Mouse (Mus musculus) mouse embryonic stem cell (cell line): ENCODE data around the gene Lamc3.

Experiments
- in situ Hi-C, 2 experiments: fragments of 300-500 bp; cut with MboI; formaldehyde crosslinking; loops; 1 replicate in 1 of 2; 3 replicates in 1 of 2; pipeline ENCODE4 v1.14.3; 2019 to 2020; ENCODE audit warnings: low sequenced_read_pairs in 2 of 2, low pct_unique_long_range_greater_than_20kb in 1 of 2, mixed read lengths in 1 of 2; ENCODE audit not compliant: unreplicated experiment in 1 of 2

Lamc3 gene

DNA sequence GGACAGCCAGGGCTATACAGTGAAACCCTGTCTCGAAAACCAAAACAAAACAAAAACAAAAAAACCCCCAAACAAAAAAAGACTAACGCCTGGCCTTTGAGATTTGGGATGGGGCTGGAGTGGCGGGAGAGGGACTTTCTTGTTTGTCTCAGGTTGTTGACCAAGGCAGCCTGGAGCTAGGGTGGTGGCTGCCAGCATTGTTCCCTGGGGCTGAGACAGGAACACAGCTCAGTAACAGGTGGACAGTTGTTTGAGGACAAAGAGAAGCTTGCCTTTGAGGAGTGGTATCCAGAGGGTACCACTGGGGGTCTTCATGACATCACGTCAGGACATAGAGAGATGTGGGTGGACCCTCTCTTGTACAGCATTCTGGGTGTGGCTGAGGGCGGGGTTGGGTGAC is 68.6 kb downstream of the Lamc3 start:
- in situ Hi-C loops, result no loop called here

GRCm38 (mm10) chr2:31957211-31957610 is 70.1 kb downstream of the Lamc3 start:
- in situ Hi-C loops, result no loop called here

DNA sequence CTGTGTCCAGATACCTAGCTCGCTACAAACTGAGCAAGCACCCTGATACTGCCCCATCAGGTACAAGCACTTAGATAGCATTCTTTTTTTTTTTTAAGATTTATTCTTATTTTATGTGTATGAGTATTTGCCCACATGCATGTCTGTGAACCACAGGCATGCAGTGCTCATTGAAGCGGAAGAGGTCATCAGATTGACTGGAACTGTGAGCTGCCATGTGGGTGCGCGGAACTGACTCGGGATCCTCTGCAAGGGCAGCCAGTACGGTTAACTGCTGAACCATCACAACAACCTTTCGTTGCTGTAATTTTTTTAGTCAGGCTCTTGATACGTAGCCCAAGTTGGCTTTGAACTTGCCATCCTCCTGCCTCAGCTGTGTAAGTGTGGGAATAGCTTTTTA is 73.9 kb downstream of the Lamc3 start:
- in situ Hi-C loops, result no loop called here

DNA sequence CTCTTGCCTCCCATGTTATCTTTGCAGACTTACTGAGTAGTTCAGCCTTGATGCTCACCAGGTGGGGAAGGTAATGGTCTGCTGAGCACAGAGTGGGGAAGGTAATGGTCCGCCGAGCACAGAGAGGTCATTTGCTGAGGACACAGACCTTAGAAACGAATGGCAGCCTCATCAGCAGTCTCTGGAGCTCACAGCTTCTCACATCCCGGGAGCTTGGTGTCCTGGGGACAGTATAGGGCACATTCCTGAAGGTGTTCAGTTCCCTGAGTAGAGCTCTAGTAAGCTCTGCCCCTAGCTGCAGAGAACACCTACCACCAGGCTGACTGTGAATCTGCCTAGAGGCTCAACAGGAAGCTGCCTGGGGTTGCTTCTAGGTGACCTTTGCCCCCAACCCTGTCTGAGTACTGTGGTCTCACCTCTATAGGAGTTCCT is 74.7 kb downstream of the Lamc3 start:
- in situ Hi-C loops, result no loop called here

DNA sequence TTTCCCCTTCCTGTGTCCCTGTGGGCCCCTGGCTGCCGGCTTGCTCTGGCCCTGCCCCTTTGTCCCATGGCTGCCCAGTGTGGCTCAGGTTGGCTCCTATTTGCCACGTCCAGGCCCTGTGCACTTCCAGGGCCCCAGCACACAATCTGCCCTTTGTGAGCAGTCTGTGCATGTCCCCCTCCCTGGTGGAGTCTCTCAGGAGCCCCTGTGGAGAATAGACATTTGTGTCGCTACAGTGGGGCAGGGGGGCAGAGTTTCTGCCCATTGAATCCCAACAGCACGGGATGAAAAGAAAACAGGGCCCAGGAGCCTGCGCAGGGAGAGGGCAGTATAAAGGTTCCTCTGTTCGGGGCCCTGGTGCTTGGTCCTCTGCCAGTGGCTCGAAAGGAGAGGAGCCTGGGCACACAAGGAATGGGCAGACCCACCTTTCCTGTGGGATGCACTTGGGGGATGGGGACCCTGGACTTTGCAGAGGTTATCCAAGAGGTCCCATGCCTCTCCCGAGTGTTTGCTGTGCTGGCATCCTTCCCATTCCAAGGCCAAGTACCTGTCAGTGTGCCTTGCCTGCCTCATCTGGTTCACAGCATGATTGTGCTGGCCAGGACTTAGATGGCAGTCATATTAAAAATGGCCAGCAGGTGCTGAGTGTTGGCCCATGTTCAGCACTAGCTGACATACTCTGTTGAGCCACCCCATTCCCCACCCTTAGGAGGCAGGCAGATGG is 75.6 kb downstream of the Lamc3 start:
- in situ Hi-C loops, result no loop called here

DNA sequence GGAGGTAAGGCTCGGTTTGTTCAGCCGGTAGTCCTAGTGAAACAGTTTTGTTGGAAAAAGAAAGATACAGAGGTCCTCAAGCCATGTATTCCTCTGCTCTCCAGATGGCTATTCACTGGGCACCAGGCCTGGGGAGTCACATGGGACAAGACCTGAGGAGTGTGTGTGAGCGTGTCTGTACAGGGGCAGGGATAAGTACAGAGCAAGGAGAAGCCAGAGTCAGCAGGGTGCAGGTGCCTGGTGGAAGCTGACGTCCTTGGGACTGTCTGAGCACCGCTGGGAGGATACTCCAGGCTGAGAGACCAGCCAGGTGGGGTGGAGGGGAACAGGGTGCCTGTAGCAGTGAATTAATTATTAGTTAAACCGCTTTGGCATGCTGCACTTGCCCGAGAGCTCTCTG is 76.4 kb downstream of the Lamc3 start:
- in situ Hi-C loops, result no loop called here

- in situ Hi-C loops, result no loop called here
Observed at GRCm38 (mm10) chr2:31964191-31964590, 77.1 kb downstream of the Lamc3 start.

DNA sequence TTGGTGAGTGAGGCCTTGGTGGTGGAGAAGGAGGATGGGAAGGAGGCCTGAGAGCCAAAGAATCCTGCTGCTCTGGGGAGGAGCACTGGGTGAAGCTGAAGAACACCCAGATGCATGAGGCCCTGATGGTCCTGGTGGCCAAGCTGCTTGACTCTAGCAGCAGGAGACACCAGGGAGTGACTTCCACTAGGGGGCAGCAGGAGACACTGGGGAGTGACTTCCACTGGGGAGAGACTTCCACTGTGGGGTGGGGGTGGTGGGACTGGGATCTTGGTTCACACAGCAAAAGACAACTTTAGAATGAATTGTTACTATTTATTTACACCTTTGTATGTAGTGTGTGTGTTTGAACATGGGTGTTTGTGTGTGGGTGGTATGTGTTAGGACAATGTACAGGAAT is 78.0 kb downstream of the Lamc3 start:
- in situ Hi-C loops, result no loop called here

DNA sequence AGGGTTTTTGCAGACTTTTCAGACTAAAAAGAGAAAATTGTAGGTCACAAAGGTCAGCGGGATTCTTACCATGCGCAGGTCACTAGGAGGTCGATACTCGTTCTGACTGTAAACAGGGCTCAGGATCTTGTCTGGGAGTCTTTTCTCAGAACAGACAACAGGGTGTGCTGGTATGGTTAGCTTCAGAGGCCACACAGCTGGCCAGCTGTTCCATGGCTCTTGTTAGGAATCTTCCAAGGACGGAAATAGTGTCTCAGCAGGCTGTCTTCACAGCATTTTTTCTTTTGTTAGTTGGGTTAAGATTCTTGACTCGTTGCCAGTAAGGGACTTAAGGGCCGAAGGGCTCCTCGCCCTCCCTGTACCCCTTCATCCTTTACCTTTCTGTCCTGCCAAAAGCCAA is 79.7 kb downstream of the Lamc3 start:
- in situ Hi-C loops, result no loop called here

DNA sequence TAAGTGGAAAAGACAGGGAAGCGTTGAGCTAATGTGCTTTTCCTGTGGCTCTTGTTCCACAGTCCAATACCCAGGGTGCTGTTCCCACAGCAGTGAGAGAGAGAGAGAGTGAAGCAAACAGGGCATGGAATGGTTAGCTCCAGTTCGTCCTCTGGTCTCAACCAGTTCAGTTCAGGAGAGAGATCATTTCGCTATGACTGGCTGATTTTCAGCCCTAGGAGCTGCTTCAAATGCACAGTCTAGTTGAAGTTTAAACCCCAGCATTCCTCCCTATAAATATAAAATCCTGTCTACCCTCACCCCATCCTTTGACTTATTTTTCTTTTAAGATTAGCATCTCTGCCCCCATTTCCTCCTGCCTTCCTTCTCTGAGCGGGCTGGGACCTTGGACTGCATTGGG is 85.5 kb downstream of the Lamc3 start:
- in situ Hi-C loops, result no loop called here

- in situ Hi-C loops, result no loop called here
Observed at GRCm38 (mm10) chr2:31974141-31974808, 87.2 kb downstream of the Lamc3 start, which contains the start of gene Nup214. Nup214 (plus strand) TSS chr2:31974436.

- in situ Hi-C loops, result no loop called here
Observed at GRCm38 (mm10) chr2:31974809-31975371, 87.8 kb downstream of the Lamc3 start.

DNA sequence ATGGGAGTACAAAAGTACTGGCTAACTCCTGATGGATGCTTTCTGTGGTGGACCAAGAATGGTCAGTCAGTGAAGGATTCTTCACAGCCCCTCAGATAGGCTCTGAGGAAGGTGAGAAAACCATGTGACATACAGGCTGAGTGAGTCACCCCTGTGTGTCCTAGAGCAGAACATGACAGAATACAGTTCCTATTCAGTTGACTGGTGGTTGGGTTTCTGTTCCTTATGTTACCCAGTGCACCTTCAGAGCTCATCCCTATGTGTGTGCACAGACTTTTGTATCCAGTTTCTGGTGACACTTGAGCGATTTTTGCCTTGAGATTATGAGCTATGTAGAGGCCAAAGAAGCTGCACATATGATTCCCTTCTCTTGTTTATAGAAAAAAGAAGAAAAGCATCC is 100.7 kb downstream of the Lamc3 start:
- in situ Hi-C loops, result no loop called here

DNA sequence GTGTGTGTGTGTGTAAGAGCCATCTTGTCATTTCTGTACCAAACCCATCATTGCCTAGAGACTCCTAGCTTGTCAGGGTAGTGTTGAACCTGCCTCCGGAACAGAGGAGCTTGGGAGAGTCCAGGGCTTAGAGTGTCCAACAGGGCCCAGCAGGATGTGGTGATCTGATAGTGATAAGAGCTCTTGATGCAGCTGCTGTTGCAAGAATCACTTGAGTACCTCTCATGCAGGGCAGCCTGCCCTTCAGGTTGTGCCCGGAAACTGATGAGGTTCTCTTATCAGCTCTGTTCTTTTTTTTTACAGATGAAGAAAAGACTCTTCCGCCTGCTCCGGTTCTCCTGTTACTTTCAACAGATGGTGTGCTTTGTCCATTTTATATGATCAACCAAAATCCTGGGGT is 103.9 kb downstream of the Lamc3 start:
- in situ Hi-C loops, result no loop called here

DNA sequence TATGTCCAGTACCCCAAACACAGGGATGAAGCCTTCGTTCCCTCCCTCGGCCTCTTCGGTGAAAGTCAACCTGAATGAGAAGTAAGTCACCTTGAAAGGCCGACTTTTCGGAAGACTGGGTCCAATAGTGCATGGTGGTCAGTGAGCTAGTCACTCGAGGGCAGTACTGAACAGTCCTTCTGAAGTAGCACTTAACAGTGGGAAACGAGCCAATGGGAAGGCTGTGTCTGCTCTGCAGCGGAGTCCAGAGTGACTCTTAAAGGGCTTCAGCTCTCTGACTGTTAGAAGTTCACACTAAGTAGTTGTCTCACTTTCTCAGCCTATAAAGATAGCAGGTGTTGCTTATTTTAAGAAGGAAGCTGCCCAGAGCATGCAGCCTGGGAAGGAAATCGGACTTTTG is 107.8 kb downstream of the Lamc3 start:
- in situ Hi-C loops, result no loop called here

GRCm38 (mm10) chr2:31996060-31996459 is 109.0 kb downstream of the Lamc3 start:
- in situ Hi-C loops, result no loop called here
